Mouse (Mus musculus) embryonic facial prominence, embryonic 11.5 days (tissue): ENCODE results near the gene Hoxc4. TPM values are rescaled to one million over a fixed set of nuclear protein-coding genes. Genes with fewer than 3 reads are reported as not detected.

Experiments used
- ATAC-seq: fragments of 200-750 bp; cut with Nextera tagmentation; replicated peaks from 2 replicates; pipeline ENCODE4 v1.8.0; 2017; ENCODE audit warnings: low read depth; ENCODE audit not compliant: insufficient number of reproducible peaks, low FRiP score, low TSS enrichment
- DNase-seq: peaks from one replicate; pipeline ENCODE4 v3.0.0-alpha.2; 2015; ENCODE audit warnings: low spot score
- H3K27ac ChIP-seq: fragments of 300-500 bp; sonication (generic); replicated peaks from 2 replicates; pipeline ENCODE4 v1.5.1; 2014; ENCODE audit warnings: mild to moderate bottlenecking, low read depth, low read length, control low read depth
- H3K27me3 ChIP-seq: fragments of 300-500 bp; sonication (generic); 2 replicates; pipeline ENCODE4 v1.6.1; 2014; ENCODE audit warnings: mild to moderate bottlenecking, low read length, moderate library complexity, mixed read lengths; ENCODE audit not compliant: control insufficient read depth, insufficient read depth
- H3K36me3 ChIP-seq: fragments of 300-500 bp; sonication (generic); replicated peaks from 2 replicates; pipeline ENCODE4 v1.6.1; 2014; ENCODE audit warnings: low read depth, mild to moderate bottlenecking, low read length, moderate library complexity, mixed read lengths; ENCODE audit not compliant: control insufficient read depth, insufficient read depth
- H3K4me1 ChIP-seq: fragments of 300-500 bp; sonication (generic); 2 replicates; pipeline ENCODE4 v1.6.1; 2014; ENCODE audit warnings: low read length, mixed read lengths; ENCODE audit not compliant: control insufficient read depth, insufficient read depth
- H3K4me2 ChIP-seq: fragments of 300-500 bp; sonication (generic); 2 replicates; pipeline ENCODE4 v1.6.1; 2014; ENCODE audit warnings: low read depth, mild to moderate bottlenecking, control low read depth, low read length, moderate library complexity
- H3K4me3 ChIP-seq: fragments of 300-500 bp; sonication (generic); 2 replicates; pipeline ENCODE4 v1.5.1; 2014; ENCODE audit warnings: low read depth, low read length, control low read depth
- H3K9ac ChIP-seq: fragments of 300-500 bp; sonication (generic); replicated peaks from 2 replicates; pipeline ENCODE4 v1.6.1; 2014; ENCODE audit warnings: mild to moderate bottlenecking, control low read depth, low read length
- H3K9me3 ChIP-seq: fragments of 300-500 bp; sonication (generic); replicated peaks from 2 replicates; pipeline ENCODE4 v1.6.1; 2016; ENCODE audit warnings: mild to moderate bottlenecking, low read length, inconsistent platforms, mixed read lengths; ENCODE audit not compliant: control insufficient read depth
- WGBS: fragments of 180-500 bp; shearing (Covaris S2); extraction: QIAGEN DNeasy Blood & Tissue Kit; methylation state at CpG from one replicate; pipeline ENCODE4 v1.1.7; 2014; 5-methylcytosine and 5-hydroxymethylcytosine counted together
- microRNA counts: library from miRNA; unstranded; fragments of <30 nt; microRNA quantifications from one replicate; lab custom pipeline; 2016
- microRNA-seq: library from miRNA; unstranded; fragments of <30 nt; microRNA quantifications from one replicate; pipeline ENCODE4, GENCODE M21; 2016; ENCODE audit warnings: borderline number of aligned reads
- polyA plus RNA-seq: library from polyadenylated mRNA; unstranded; fragments of >200 nt; fragmentation: Nextera tagmentation; extraction: Ambion mirVana; gene quantifications from 2 replicates; pipeline ENCODE4 v1.2.1, GENCODE M21; 2014

The Hoxc4 gene
- polyA plus RNA-seq, 1 experiment from 2014 or later, result 1.7 TPM

DNA sequence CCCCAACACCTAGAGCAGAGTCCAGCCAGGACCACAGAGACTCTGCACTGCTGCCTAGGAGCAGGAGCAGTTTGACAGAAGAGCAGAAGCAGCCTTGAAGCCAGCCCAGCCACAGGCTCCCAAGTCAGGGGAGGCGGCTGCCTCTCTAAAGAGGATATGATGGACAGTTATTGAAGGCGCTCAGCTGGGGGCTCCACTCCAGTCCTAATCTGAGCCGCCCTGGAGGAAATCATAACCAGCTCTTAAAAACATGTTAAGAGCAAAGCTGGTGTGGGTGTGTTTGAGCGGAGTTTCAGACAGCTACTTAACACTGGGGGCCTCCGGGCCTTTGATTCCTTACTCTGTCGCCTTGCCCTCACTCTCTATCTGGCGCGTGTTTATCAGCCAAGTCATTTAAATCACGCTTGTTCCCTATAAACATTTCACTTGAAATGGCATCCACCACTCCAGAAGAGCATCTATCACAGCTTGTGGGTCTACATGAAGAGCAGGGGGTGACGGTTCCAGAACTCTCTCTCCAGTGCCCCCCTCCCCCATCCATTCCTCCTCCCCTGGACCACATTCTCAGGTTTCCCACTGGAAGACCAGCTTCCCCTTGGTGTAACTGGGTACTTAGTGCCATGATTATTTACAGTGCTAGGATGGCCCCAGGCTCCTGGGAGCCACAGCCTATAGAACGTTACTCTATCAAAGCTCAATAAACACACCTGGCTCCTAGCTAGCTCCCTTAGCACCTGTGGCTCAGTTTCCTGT is 56.1 kb downstream of the Hoxc4 start:
- no peaks in the 10 kb centered on the region for H3K9me3 ChIP-seq
- no peak overlapping the region for H3K4me2 ChIP-seq
- H3K27ac ChIP-seq, result no peak overlapping the region
- no peaks in the 10 kb centered on the region for H3K4me1 ChIP-seq
- ATAC-seq (no peak), DNase-seq (no peak)
- H3K27me3 ChIP-seq, result peaks cover 12% of the 10 kb centered on the region
- no peaks in the 10 kb centered on the region for H3K36me3 ChIP-seq
- no peak overlapping the region for H3K9ac ChIP-seq
- 43% methylated on average over 11 of the region's 11 CpGs for WGBS
- H3K4me3 ChIP-seq, result no peak overlapping the region

- Histone ChIP-seq H3K4me3 (no peak overlapping the region), H3K36me3 (no peaks in the 10 kb centered on the region), H3K27ac (no peak overlapping the region), H3K27me3 (0 out of 2 replicates have a peak, but pooled peaks cover 4% of the 10 kb centered on the region), H3K9me3 (no peaks in the 10 kb centered on the region), H3K4me1 (no peaks in the 10 kb centered on the region), H3K9ac (no peak overlapping the region), H3K4me2 (no peak overlapping the region)
- 77% methylated on average over 2 of the region's 2 CpGs for WGBS
- DNase-seq, result no peak
- ATAC-seq, result no peak
Measured at GRCm38 (mm10) chr15:103077673-103078072, 58.9 kb downstream of the Hoxc4 start.

DNA sequence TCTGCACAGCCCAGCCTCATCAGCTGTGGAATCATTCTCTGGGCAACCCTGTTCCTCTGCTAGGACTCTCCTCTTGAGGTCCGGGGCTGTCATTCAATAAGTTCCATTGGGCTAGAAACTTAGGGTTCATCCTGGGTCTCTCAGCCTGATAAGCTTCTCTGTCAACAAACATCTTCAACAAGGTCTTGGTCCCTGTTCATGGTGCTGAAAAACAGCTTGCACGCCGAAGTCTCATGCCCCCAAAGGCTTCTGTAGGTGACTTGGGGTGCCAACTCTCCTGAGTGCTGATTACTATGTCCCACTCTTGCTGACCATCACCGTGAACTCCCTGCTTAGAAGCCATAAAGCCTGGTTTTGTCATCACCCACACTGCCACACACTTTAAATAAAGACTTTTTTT is 63.9 kb downstream of the Hoxc4 start:
- H3K4me3 ChIP-seq, result no peak overlapping the region
- H3K9ac ChIP-seq, result no peak overlapping the region
- H3K27ac ChIP-seq, result no peak overlapping the region
- H3K4me1 ChIP-seq, result no peaks in the 10 kb centered on the region
- DNase-seq, result no peak
- H3K36me3 ChIP-seq, result no peaks in the 10 kb centered on the region
- H3K4me2 ChIP-seq, result no peak overlapping the region
- no peak for ATAC-seq
- peaks cover 46% of the 10 kb centered on the region for H3K27me3 ChIP-seq
- H3K9me3 ChIP-seq, result no peaks in the 10 kb centered on the region
- 58% methylated on average over 4 of the region's 4 CpGs for WGBS

GRCm38 (mm10) chr15:103083598-103083997 is 64.9 kb downstream of the Hoxc4 start:
- Histone ChIP-seq H3K27ac (no peak overlapping the region), H3K4me1 (no peaks in the 10 kb centered on the region), H3K36me3 (no peaks in the 10 kb centered on the region), H3K4me2 (no peak overlapping the region), H3K27me3 (peaks cover 55% of the 10 kb centered on the region), H3K4me3 (no peak overlapping the region), H3K9me3 (no peaks in the 10 kb centered on the region), H3K9ac (no peak overlapping the region)
- ATAC-seq (no peak), DNase-seq (no peak)
- 91% methylated on average over 1 of the region's 1 CpGs for WGBS

DNA sequence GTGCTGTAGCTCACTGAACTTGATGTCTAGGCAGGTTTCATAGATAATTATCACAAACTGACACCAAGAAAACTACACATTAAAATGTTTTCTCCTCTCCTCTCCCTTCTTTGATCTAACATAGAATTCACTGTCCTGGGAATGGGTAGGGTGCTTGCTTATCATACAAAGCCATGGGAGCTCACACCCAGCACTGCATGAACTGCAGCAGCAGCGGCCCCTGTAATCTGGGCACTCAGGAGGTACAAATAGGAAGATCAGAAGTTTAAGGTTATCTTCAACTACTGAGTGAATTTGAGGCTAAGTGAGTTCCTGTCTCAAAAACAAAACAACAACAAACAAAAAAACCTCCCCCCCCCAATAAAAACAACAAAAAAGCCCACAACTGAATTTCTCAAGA is 66.2 kb downstream of the Hoxc4 start:
- Histone ChIP-seq H3K9ac (no peak overlapping the region), H3K9me3 (no peaks in the 10 kb centered on the region), H3K4me1 (no peaks in the 10 kb centered on the region), H3K27me3 (peaks cover 61% of the 10 kb centered on the region), H3K4me3 (no peak overlapping the region), H3K27ac (no peak overlapping the region), H3K36me3 (no peaks in the 10 kb centered on the region), H3K4me2 (no peak overlapping the region)
- DNase-seq, result no peak
- ATAC-seq, result no peak
- 39% methylated on average over 1 of the region's 1 CpGs for WGBS

- H3K4me2 ChIP-seq, result peak overlapping the region; percentile 28
- H3K9me3 ChIP-seq, result no peaks in the 10 kb centered on the region
- no peak overlapping the region for H3K9ac ChIP-seq
- ATAC-seq (no peak), DNase-seq (peak; percentile 32)
- no peak overlapping the region for H3K27ac ChIP-seq
- H3K4me3 ChIP-seq, result no peak overlapping the region
- under 1% methylated on average over 56 of the region's 61 CpGs for WGBS
- peaks cover 67% of the 10 kb centered on the region for H3K27me3 ChIP-seq
- no peaks in the 10 kb centered on the region for H3K4me1 ChIP-seq
- no peaks in the 10 kb centered on the region for H3K36me3 ChIP-seq
Measured at GRCm38 (mm10) chr15:103085831-103086671, 67.3 kb downstream of the Hoxc4 start.

MicroRNA genes within 50 kb of the gene (microRNA counts, 519-probe panel; counts per million panel counts)
- microRNA mmu-miR-615-3p (lab: Ali Mortazavi, UCI) (not detected), microRNA mmu-miR-615-5p (lab: Ali Mortazavi, UCI) (not detected)

Small RNA genes within 50 kb of the gene (microRNA-seq; reads per million reads assigned to microRNA genes)
- gene Mir196a-2, result 5.2 reads per million, percentile 4 among the genes with 10 or more reads in this experiment
- gene Mir615, result 92.7 reads per million, percentile 39 among the genes with 10 or more reads in this experiment

Other genes starting within 250 kb of the Hoxc4 start
- gene Hoxc13, start 97.8 kb upstream of the Hoxc4 start, polyA plus RNA-seq, result 0.17 TPM in 1 of 2 replicates, not detected in the other
- gene Hoxc12, start 82.2 kb upstream of the Hoxc4 start, polyA plus RNA-seq, result not detected in 2 replicates
- gene Hoxc11, start 64.5 kb upstream of the Hoxc4 start, polyA plus RNA-seq, result not detected in 2 replicates
- not detected in 2 replicates for gene Hoxc10, start 52.1 kb upstream of the Hoxc4 start, polyA plus RNA-seq
- 0.53 and 1.0 TPM in 2 replicates for gene Hoxc5, start 51.5 kb upstream of the Hoxc4 start, polyA plus RNA-seq
- not detected in 2 replicates for gene Hoxc9, start 42.5 kb upstream of the Hoxc4 start, polyA plus RNA-seq
- gene Hoxc8, start 28.3 kb upstream of the Hoxc4 start, polyA plus RNA-seq, result not detected in 2 replicates
- gene Hoxc6, start 20.7 kb upstream of the Hoxc4 start, polyA plus RNA-seq, result 0.17 and 0.43 TPM in 2 replicates
- gene Smug1, start 148.2 kb downstream of the Hoxc4 start, polyA plus RNA-seq, result 17.8 and 20.5 TPM in 2 replicates
- 210 and 217 TPM in 2 replicates for gene Cbx5, start 220.9 kb downstream of the Hoxc4 start, polyA plus RNA-seq
- gene Hnrnpa1, start 221.5 kb downstream of the Hoxc4 start, polyA plus RNA-seq, result 1,361 and 1,483 TPM in 2 replicates
- 5.4 and 8.0 TPM in 2 replicates for gene Nfe2, start 239.5 kb downstream of the Hoxc4 start, polyA plus RNA-seq